Mouse (Mus musculus): ENCODE measurements around the gene Ltbp4.

Ltbp4 gene

GRCm38 (mm10) chr7:27356248-27356647 lies 18.8 kb upstream of the Ltbp4 start:
- peak in 1 of 2 experiments; percentile 52 for DNase-seq (ENCODE audit: low spot score in 2 of 2)

GRCm38 (mm10) chr7:27355745-27356240 lies 18.3 kb upstream of the Ltbp4 start, which contains the start of gene Shkbp1:
Gene Shkbp1, minus strand, starts transcription at chr7:27356019.
- peak; percentile 92 to 94 for DNase-seq (ENCODE audit: low spot score in 2 of 2)

- peak in 1 of 2 experiments; percentile 31 for DNase-seq (ENCODE audit: low spot score in 2 of 2)
These were observed 17.8 kb upstream of the Ltbp4 start for GRCm38 (mm10) chr7:27355261-27355660.

- no peak for DNase-seq (ENCODE audit: low spot score in 2 of 2)
These were observed 17.3 kb upstream of the Ltbp4 start for GRCm38 (mm10) chr7:27354783-27355182.

- peak in 1 of 2 experiments; percentile 70 for DNase-seq (ENCODE audit: low spot score in 2 of 2)
These were observed 16.7 kb upstream of the Ltbp4 start for GRCm38 (mm10) chr7:27354144-27354543.

- no peak for DNase-seq (ENCODE audit: low spot score in 2 of 2)
These were observed 8.0 kb upstream of the Ltbp4 start for GRCm38 (mm10) chr7:27345444-27345843.

- DNase-seq (ENCODE audit: low spot score in 2 of 2) = peak in 1 of 2 experiments; percentile 28
These were observed 5.1 kb upstream of the Ltbp4 start for GRCm38 (mm10) chr7:27342595-27342994.

- peak; percentile 82 to 89 for DNase-seq (ENCODE audit: low spot score in 2 of 2)
These were observed 2.0 kb upstream of the Ltbp4 start for GRCm38 (mm10) chr7:27339519-27339918.

GRCm38 (mm10) chr7:27339114-27339513 lies 1.6 kb upstream of the Ltbp4 start:
- DNase-seq (ENCODE audit: low spot score in 2 of 2) = peak in 1 of 2 experiments; percentile 44

- DNase-seq (ENCODE audit: low spot score in 2 of 2) = peak; percentile 90 to 93
These were observed 1.3 kb downstream of the Ltbp4 start for GRCm38 (mm10) chr7:27335928-27336823.

- no peak for DNase-seq (ENCODE audit: low spot score in 2 of 2)
These were observed 2.3 kb downstream of the Ltbp4 start for GRCm38 (mm10) chr7:27335011-27335720.

- peak in 1 of 2 experiments; percentile 41 for DNase-seq (ENCODE audit: low spot score in 2 of 2)
These were observed 3.0 kb downstream of the Ltbp4 start for GRCm38 (mm10) chr7:27334405-27334911.

GRCm38 (mm10) chr7:27333316-27333941 lies 4.1 kb downstream of the Ltbp4 start:
- DNase-seq (ENCODE audit: low spot score in 2 of 2) = peak in 1 of 2 experiments; percentile 46

- DNase-seq (ENCODE audit: low spot score in 2 of 2) = peak; percentile 80 to 87
These were observed 4.9 kb downstream of the Ltbp4 start for GRCm38 (mm10) chr7:27332353-27333199.

- no peak for DNase-seq (ENCODE audit: low spot score in 2 of 2)
These were observed 5.6 kb downstream of the Ltbp4 start for GRCm38 (mm10) chr7:27331854-27332253.

- no peak for DNase-seq (ENCODE audit: low spot score in 2 of 2)
These were observed 6.0 kb downstream of the Ltbp4 start for GRCm38 (mm10) chr7:27331541-27331851.

- peak; percentile 74 to 75 for DNase-seq (ENCODE audit: low spot score in 2 of 2)
These were observed 6.6 kb downstream of the Ltbp4 start for GRCm38 (mm10) chr7:27330709-27331540.

GRCm38 (mm10) chr7:27329981-27330380 lies 7.5 kb downstream of the Ltbp4 start:
- DNase-seq (ENCODE audit: low spot score in 2 of 2) = no peak

GRCm38 (mm10) chr7:27329326-27329947 lies 8.1 kb downstream of the Ltbp4 start:
- peak; percentile 74 to 87 for DNase-seq (ENCODE audit: low spot score in 2 of 2)

Data from right cerebral cortex, postnatal 10 days (tissue).